Mouse (Mus musculus) lung, postnatal 0 days (tissue): ENCODE measurements at regions not wholly inside any gene's neighbourhood (a gene's known extent, or its start where the extent isn't known, plus 50 kb on each side); places are given as distances from the start of the nearest gene placed in this dataset.

Experiments
- ATAC-seq: fragments of 200-750 bp; cut with Nextera tagmentation; 2 replicates; pipeline ENCODE4 v1.8.0; 2017; ENCODE audit warnings: moderate library complexity
- DNase-seq: peaks from one replicate; pipeline ENCODE4 v3.0.0-alpha.2; 2016; ENCODE audit warnings: low spot score
- H3K27ac ChIP-seq: fragments of 300-500 bp; sonication (generic); 2 replicates; pipeline ENCODE4 v1.5.1; 2014; ENCODE audit warnings: antibody characterized with exemption, mild to moderate bottlenecking, low read length, mixed read lengths
- H3K27me3 ChIP-seq: fragments of 300-500 bp; sonication (generic); replicated peaks from 2 replicates; pipeline ENCODE4 v1.6.1; 2014; ENCODE audit warnings: low read length, mixed read lengths; ENCODE audit not compliant: insufficient read depth
- H3K36me3 ChIP-seq: fragments of 300-500 bp; sonication (generic); 2 replicates; pipeline ENCODE4 v1.6.1; 2014; ENCODE audit warnings: low read length, mixed read lengths; ENCODE audit not compliant: insufficient read depth
- H3K4me1 ChIP-seq: fragments of 300-500 bp; sonication (generic); 2 replicates; pipeline ENCODE4 v1.6.1; 2014; ENCODE audit warnings: antibody characterized with exemption, low read depth, low read length, mixed read lengths; ENCODE audit not compliant: insufficient read depth
- H3K4me2 ChIP-seq: fragments of 300-500 bp; sonication (generic); replicated peaks from 2 replicates; pipeline ENCODE4 v1.6.1; 2014; ENCODE audit warnings: low read depth, mild to moderate bottlenecking, low read length, moderate library complexity, mixed read lengths
- H3K4me3 ChIP-seq: fragments of 300-500 bp; sonication (generic); 2 replicates; pipeline ENCODE4 v1.5.1; 2014; ENCODE audit warnings: low read depth, low read length
- H3K9ac ChIP-seq: fragments of 300-500 bp; sonication (generic); replicated peaks from 2 replicates; pipeline ENCODE4 v1.6.1; 2014; ENCODE audit warnings: low read depth, mild to moderate bottlenecking
- H3K9me3 ChIP-seq: fragments of 300-500 bp; sonication (generic); 2 replicates; pipeline ENCODE4 v1.6.1; 2016; ENCODE audit warnings: low read length, mixed read lengths
- CTCF ChIP-seq: IDR thresholded peaks from 2 replicates; pipeline ENCODE4 v1.5.1; 2016; ENCODE audit warnings: antibody characterized with exemption, mild to moderate bottlenecking
- EP300 ChIP-seq: IDR thresholded peaks from 2 replicates; pipeline ENCODE4 v1.6.1; 2016; ENCODE audit warnings: antibody characterized with exemption, mild to moderate bottlenecking, control low read depth
- WGBS: fragments of 180-500 bp; shearing (Covaris S2); extraction: QIAGEN DNeasy Blood & Tissue Kit; methylation state at CpG from one replicate; pipeline ENCODE4 v1.1.7; 2014; 5-methylcytosine and 5-hydroxymethylcytosine counted together

DNA sequence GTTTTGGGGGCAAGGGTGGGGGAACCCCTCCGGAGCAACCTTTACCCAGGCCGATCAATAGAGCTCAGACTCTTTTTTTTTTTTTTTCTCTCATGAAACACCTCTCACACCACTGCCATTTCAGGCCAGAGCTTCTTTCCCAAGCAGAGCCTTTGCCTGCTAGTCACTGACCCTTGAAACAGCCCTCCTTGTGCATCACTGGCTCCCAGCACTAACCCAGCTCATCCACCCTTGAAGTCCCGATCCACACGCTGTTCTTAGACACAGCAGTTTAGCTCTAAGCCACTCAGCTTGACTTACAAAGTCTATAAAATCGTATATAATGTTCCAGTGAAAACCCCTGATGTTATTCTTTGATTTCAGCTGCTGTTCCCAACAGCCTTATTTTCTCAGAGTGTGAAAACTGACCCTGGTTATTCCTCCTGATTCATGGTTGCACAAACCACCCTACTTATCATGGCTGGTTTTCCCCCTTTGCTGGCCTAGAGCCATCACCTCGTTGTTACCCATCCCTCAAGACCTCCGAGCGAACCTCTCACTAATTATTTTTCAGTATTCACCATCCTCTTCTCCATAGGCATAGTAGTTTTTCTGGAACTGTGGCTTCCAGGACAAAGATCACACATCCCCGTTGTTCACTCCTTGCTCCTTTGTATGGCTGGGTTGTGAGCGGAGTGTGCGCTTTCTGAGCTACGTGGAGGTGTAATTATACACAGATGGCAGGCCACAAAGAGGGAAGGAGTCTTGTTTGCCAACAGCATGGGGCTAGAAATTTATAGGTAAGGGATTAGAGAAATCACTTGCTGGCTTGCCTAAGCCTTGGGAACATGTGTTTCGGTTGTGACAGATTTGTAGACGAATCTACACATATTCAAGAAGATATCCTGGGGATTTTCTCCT, 287.6 kb upstream of the Gm10131 start:
- Histone ChIP-seq H3K9ac (no peak overlapping the region), H3K4me3 (no peak overlapping the region), H3K27ac (no peak overlapping the region), H3K9me3 (no peaks in the 10 kb centered on the region), H3K27me3 (no peaks in the 10 kb centered on the region), H3K4me2 (no peak overlapping the region), H3K4me1 (no peaks in the 10 kb centered on the region), H3K36me3 (no peaks in the 10 kb centered on the region)
- no peak for TF ChIP-seq CTCF
- TF ChIP-seq EP300, result no peak
- DNase-seq, result no peak
- no peak for ATAC-seq
- WGBS, result 74% methylated on average over 14 of the region's 14 CpGs

GRCm38 (mm10) chr8:34397583-34398411, 286.3 kb upstream of the Gm10131 start:
- ATAC-seq (peak; percentile 88), DNase-seq (peak; percentile 82)
- Histone ChIP-seq H3K4me2 (peak overlapping the region; percentile 32), H3K9ac (no peak overlapping the region), H3K27me3 (no peaks in the 10 kb centered on the region), H3K36me3 (no peaks in the 10 kb centered on the region), H3K9me3 (no peaks in the 10 kb centered on the region), H3K4me1 (no peaks in the 10 kb centered on the region), H3K4me3 (peak overlapping the region; percentile 8; the same call in 1 of the 2 replicates), H3K27ac (no peak overlapping the region)
- WGBS, result 28% methylated on average over 23 of the region's 23 CpGs
- TF ChIP-seq EP300 (no peak), CTCF (no peak)

DNA sequence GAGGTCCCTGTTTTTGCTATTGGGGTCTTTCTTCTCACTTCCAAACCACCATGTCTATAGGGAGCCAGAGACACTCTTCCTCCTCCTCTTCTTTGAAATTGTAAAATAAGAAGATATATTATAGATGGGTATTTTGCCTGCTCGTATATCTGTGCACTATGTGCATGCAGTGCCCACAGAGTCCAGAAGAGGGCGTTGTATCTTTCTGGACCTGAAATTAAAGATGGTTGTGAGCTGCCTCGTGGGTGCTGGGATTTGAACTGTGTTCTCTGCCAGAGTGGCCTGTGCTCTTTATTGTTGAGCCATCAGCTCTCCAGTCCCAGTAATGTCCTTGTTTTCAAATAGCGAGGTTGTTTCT, 285.7 kb upstream of the Gm10131 start:
- no peak overlapping the region for H3K9ac ChIP-seq
- no peaks in the 10 kb centered on the region for H3K4me1 ChIP-seq
- H3K4me3 ChIP-seq, result peak overlapping the region; percentile 8; the same call in 1 of the 2 replicates
- TF ChIP-seq EP300, result no peak
- peak; percentile 62 for TF ChIP-seq CTCF
- ATAC-seq (no peak), DNase-seq (no peak)
- WGBS, result 43% methylated on average over 4 of the region's 4 CpGs
- no peaks in the 10 kb centered on the region for H3K27me3 ChIP-seq
- H3K36me3 ChIP-seq, result no peaks in the 10 kb centered on the region
- no peak overlapping the region for H3K27ac ChIP-seq
- no peaks in the 10 kb centered on the region for H3K9me3 ChIP-seq
- H3K4me2 ChIP-seq, result peak overlapping the region; percentile 32

DNA sequence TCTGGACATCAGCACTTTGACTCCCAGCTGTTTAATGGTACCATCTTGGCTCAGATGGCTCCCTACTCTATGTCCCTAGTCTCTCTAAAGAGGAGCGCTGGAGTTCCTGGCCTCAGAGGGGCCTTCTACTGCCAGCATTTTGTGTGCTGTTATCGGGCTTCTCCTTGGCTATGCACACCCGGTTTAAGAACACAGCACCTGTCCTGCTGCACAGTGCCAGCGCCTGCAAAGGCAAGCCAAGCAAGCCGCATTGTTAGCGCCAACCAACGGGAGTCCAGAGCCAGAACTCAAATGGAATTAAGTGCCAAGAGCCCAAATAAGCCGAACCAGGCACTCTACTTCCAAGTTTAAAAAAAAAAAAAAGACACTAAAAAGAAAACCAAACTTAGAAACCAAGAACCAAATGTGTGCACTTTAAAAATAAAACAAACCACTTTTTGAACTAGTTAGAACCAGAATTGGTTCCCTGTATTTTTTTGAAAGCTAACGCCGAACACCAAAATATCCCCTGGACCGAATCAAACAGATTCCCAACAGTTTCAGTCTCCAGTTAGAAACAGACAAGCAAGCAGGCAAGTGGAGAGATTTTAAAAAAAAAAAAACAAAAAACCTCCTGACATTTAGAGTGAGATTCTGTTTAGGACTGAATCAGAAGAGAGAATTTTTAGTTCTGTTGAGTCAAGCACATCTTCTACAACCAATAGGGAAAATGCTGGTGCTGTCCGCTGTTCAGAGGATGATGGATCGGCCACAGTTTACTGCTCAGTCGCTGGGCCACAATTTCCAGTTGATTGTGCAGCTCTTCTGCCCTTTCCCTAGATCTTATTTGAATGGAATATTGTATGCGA, 281.7 kb upstream of the Gm10131 start:
- Histone ChIP-seq H3K4me3 (no peak overlapping the region), H3K27ac (no peak overlapping the region), H3K4me1 (no peaks in the 10 kb centered on the region), H3K9ac (no peak overlapping the region), H3K9me3 (no peaks in the 10 kb centered on the region), H3K27me3 (no peaks in the 10 kb centered on the region), H3K4me2 (no peak overlapping the region), H3K36me3 (no peaks in the 10 kb centered on the region)
- ATAC-seq, result no peak
- WGBS, result 80% methylated on average over 15 of the region's 15 CpGs
- TF ChIP-seq CTCF (no peak), EP300 (no peak)
- no peak for DNase-seq

GRCm38 (mm10) chr8:34392208-34392980, 280.9 kb upstream of the Gm10131 start:
- Histone ChIP-seq H3K9me3 (no peaks in the 10 kb centered on the region), H3K27ac (no peak overlapping the region), H3K27me3 (no peaks in the 10 kb centered on the region), H3K36me3 (no peaks in the 10 kb centered on the region), H3K9ac (no peak overlapping the region), H3K4me1 (no peaks in the 10 kb centered on the region), H3K4me3 (no peak overlapping the region), H3K4me2 (no peak overlapping the region)
- TF ChIP-seq CTCF (no peak), EP300 (no peak)
- DNase-seq, result no peak
- ATAC-seq, result no peak
- WGBS, result 55% methylated on average over 13 of the region's 14 CpGs
